Mouse (Mus musculus) CH12.LX (cell line): ENCODE results near the gene Stap2. TPM values are rescaled to one million over a fixed set of nuclear protein-coding genes. Genes with fewer than 3 reads are reported as not detected.

Source experiments
- DNase-seq: peaks from one replicate; pipeline ENCODE4 v3.0.0-alpha.2; 2013; ENCODE audit errors: extremely low read depth
- H3K27ac ChIP-seq: 2 replicates; pipeline ENCODE4 v1.5.1; 2012; ENCODE audit warnings: low read depth, mild to moderate bottlenecking, control low read depth, moderate library complexity; ENCODE audit not compliant: insufficient read depth
- H3K27me3 ChIP-seq: replicated peaks from 2 replicates; pipeline ENCODE3; 2012; ENCODE audit warnings: inconsistent platforms
- H3K36me3 ChIP-seq, 2 experiments: replicated peaks in 1 of 2; 2 replicates each; pipeline versions ENCODE3 to v1.6.1; 2012; ENCODE audit warnings: inconsistent platforms in 1 of 2, low read length in 1 of 2, mild to moderate bottlenecking in 1 of 2, mixed read lengths in 1 of 2, moderate library complexity in 1 of 2; ENCODE audit not compliant: control insufficient read depth in 1 of 2, insufficient read depth in 1 of 2
- H3K4me1 ChIP-seq, 2 experiments: 2 replicates each; pipeline ENCODE4 v1.6.1; 2012; ENCODE audit warnings: inconsistent platforms in 1 of 2, moderate library complexity in 1 of 2; ENCODE audit not compliant: insufficient read depth in 2 of 2, control insufficient read depth in 1 of 2
- H3K4me2 ChIP-seq: 2 replicates; pipeline ENCODE4 v1.6.1; 2012; ENCODE audit warnings: low read depth, mild to moderate bottlenecking, control low read depth; ENCODE audit not compliant: poor library complexity, insufficient read depth, severe bottlenecking
- H3K4me3 ChIP-seq, 3 experiments: fragments of 150-350 bp in 1 of 3; sonication (generic) in 1 of 3; replicated peaks in 1 of 3; 2 replicates each; pipeline versions ENCODE3 to v1.5.1; 2011 to 2012; ENCODE audit warnings: low read depth in 2 of 3, low read length in 2 of 3, mild to moderate bottlenecking in 2 of 3, moderate library complexity in 2 of 3, control low read depth in 1 of 3, improper control_type of control experiment in 1 of 3, inconsistent platforms in 1 of 3, mixed read lengths in 1 of 3; ENCODE audit not compliant: poor library complexity in 1 of 3
- H3K79me2 ChIP-seq: replicated peaks from 2 replicates; pipeline ENCODE4 v1.6.1; 2012; ENCODE audit warnings: mild to moderate bottlenecking, moderate library complexity; ENCODE audit not compliant: control insufficient read depth, poor library complexity, insufficient read depth, severe bottlenecking; ENCODE audit errors: extremely low read depth
- H3K9ac ChIP-seq: 2 replicates; pipeline ENCODE4 v1.6.1; 2012; ENCODE audit warnings: low read depth, mild to moderate bottlenecking, control low read depth, moderate library complexity; ENCODE audit not compliant: insufficient read depth
- H3K9me3 ChIP-seq: replicated peaks from 2 replicates; pipeline ENCODE3; 2012; ENCODE audit warnings: low read length, inconsistent platforms, mixed read lengths
- BHLHE40 ChIP-seq: IDR thresholded peaks from 2 replicates; pipeline ENCODE4 v1.6.1; 2011; ENCODE audit warnings: mild to moderate bottlenecking, low read depth, low read length, improper control_type of control experiment
- CHD1 ChIP-seq: IDR thresholded peaks from 2 replicates; pipeline ENCODE4 v1.6.1; 2012; ENCODE audit warnings: low read depth, low read length, improper control_type of control experiment, inconsistent platforms
- CHD2 ChIP-seq: IDR thresholded peaks from 2 replicates; pipeline ENCODE4 v1.6.1; 2011; ENCODE audit warnings: low read length, improper control_type of control experiment
- CTCF ChIP-seq, 2 experiments: IDR thresholded peaks in 1 of 2; conservative IDR thresholded peaks in 1 of 2; 2 replicates each; pipeline ENCODE4 v1.5.1; 2011 to 2012; ENCODE audit warnings: low read depth in 2 of 2, low read length in 2 of 2, improper control_type of control experiment in 1 of 2, inconsistent platforms in 1 of 2, mild to moderate bottlenecking in 1 of 2, moderate library complexity in 1 of 2
- E2F4 ChIP-seq: IDR thresholded peaks from 2 replicates; pipeline ENCODE4 v1.6.1; 2011; ENCODE audit warnings: low read depth, low read length, improper control_type of control experiment; ENCODE audit not compliant: insufficient replicate concordance
- ETS1 ChIP-seq: conservative IDR thresholded peaks from 2 replicates; pipeline ENCODE4 v1.6.1; 2012; ENCODE audit warnings: low read depth, mild to moderate bottlenecking, inconsistent platforms, low read length, improper control_type of control experiment, moderate library complexity
- GABPA ChIP-seq: IDR thresholded peaks from 2 replicates; pipeline ENCODE4 v1.6.1; 2012; ENCODE audit warnings: low read depth, low read length, improper control_type of control experiment, inconsistent platforms; ENCODE audit not compliant: insufficient replicate concordance
- HCFC1 ChIP-seq: IDR thresholded peaks from 2 replicates; pipeline ENCODE4 v1.6.1; 2012; ENCODE audit warnings: low read depth, mild to moderate bottlenecking, inconsistent platforms, low read length, improper control_type of control experiment
- IRF4 ChIP-seq: IDR thresholded peaks from 2 replicates; pipeline ENCODE4 v1.6.1; 2014; ENCODE audit warnings: low read depth, mild to moderate bottlenecking, inconsistent platforms, low read length, improper control_type of control experiment
- JUND ChIP-seq: conservative IDR thresholded peaks from 2 replicates; pipeline ENCODE4 v1.6.1; 2011; ENCODE audit warnings: low read depth, low read length, improper control_type of control experiment
- MAFK ChIP-seq: IDR thresholded peaks from 2 replicates; pipeline ENCODE4 v1.6.1; 2011; ENCODE audit warnings: low read length, improper control_type of control experiment; ENCODE audit not compliant: insufficient replicate concordance
- MAZ ChIP-seq: IDR thresholded peaks from 2 replicates; pipeline ENCODE4 v1.6.1; 2012; ENCODE audit warnings: low read depth, mild to moderate bottlenecking, inconsistent platforms, low read length, improper control_type of control experiment, moderate library complexity
- MXI1 ChIP-seq: IDR thresholded peaks from 2 replicates; pipeline ENCODE4 v1.6.1; 2011; ENCODE audit warnings: mild to moderate bottlenecking, low read depth, low read length, improper control_type of control experiment
- MYC ChIP-seq: IDR thresholded peaks from 2 replicates; pipeline ENCODE4 v1.6.1; 2011; ENCODE audit warnings: low read depth, mild to moderate bottlenecking, improper control_type of control experiment, low read length
- NELFE ChIP-seq: IDR thresholded peaks from 2 replicates; pipeline ENCODE4 v1.6.1; 2011; ENCODE audit warnings: low read depth, low read length, improper control_type of control experiment
- PAX5 ChIP-seq: IDR thresholded peaks from 2 replicates; pipeline ENCODE4 v1.6.1; 2012; ENCODE audit warnings: low read length, inconsistent platforms, mixed read lengths
- POLR2A ChIP-seq: IDR thresholded peaks from 2 replicates; pipeline ENCODE4 v1.6.1; 2011; ENCODE audit warnings: low read depth, mild to moderate bottlenecking, improper control_type of control experiment, low read length
- POLR2AphosphoS2 ChIP-seq: IDR thresholded peaks from 2 replicates; pipeline ENCODE4 v1.6.1; 2011; ENCODE audit warnings: low read depth, low read length, improper control_type of control experiment
- SIN3A ChIP-seq: IDR thresholded peaks from 2 replicates; pipeline ENCODE4 v1.6.1; 2012; ENCODE audit warnings: low read length, improper control_type of control experiment, inconsistent platforms
- SMC3 ChIP-seq: IDR thresholded peaks from 2 replicates; pipeline ENCODE4 v1.6.1; 2011; ENCODE audit warnings: low read depth, low read length, improper control_type of control experiment
- TBP ChIP-seq: conservative IDR thresholded peaks from 2 replicates; pipeline ENCODE4 v1.6.1; 2011; ENCODE audit warnings: low read depth, low read length, improper control_type of control experiment
- UBTF ChIP-seq: IDR thresholded peaks from 2 replicates; pipeline ENCODE4 v1.6.1; 2012; ENCODE audit warnings: low read depth, mild to moderate bottlenecking, inconsistent platforms, low read length, improper control_type of control experiment, moderate library complexity
- USF1 ChIP-seq: IDR thresholded peaks from 2 replicates; pipeline ENCODE4 v1.6.1; 2014; ENCODE audit warnings: low read depth, mild to moderate bottlenecking, inconsistent platforms, low read length, improper control_type of control experiment
- USF2 ChIP-seq: conservative IDR thresholded peaks from 2 replicates; pipeline ENCODE4 v1.6.1; 2011; ENCODE audit warnings: low read depth, low read length, improper control_type of control experiment
- ZC3H11A ChIP-seq: IDR thresholded peaks from 2 replicates; pipeline ENCODE4 v1.6.1; 2012; ENCODE audit warnings: low read depth, mild to moderate bottlenecking, inconsistent platforms, low read length, improper control_type of control experiment
- dilution Hi-C: fragments of 300-500 bp; cut with MboI; formaldehyde crosslinking; loops from 2 replicates; pipeline ENCODE4 v1.14.3; 2020; ENCODE audit warnings: low sequenced_read_pairs; ENCODE audit not compliant: extremely low pct_unique_long_range_greater_than_20kb, extremely low pct_ligation_motif_present
- in situ Hi-C: fragments of 300-500 bp; cut with MboI; formaldehyde crosslinking; loops from 3 replicates; pipeline ENCODE4 v1.14.3; 2019; ENCODE audit warnings: low sequenced_read_pairs, low pct_ligation_motif_present, low pct_unique_long_range_greater_than_20kb, mixed read lengths
- polyA plus RNA-seq: library from polyadenylated mRNA; unstranded; fragments of >175 nt; gene quantifications from 2 replicates; pipeline ENCODE4 v1.2.1, GENCODE M21; 2012; ENCODE audit warnings: low read depth; ENCODE audit not compliant: insufficient read length
- total RNA-seq, 2 experiments: library from RNA; depleted of rRNA; stranded (reverse); fragments of 300-350 nt in 1 of 2; fragments of >200 nt in 1 of 2; gene quantifications; 2 replicates each; pipeline ENCODE4 v1.2.3; 2012 to 2014

Stap2 gene
- total and polyA plus RNA-seq, 3 experiments: 0.51 to 3.2 (median 0.52) TPM

GRCm38 (mm10) chr17:56036176-56036900 is 31.0 kb upstream of the Stap2 start, which contains the start of gene Sh3gl1 (continued):
- TF ChIP-seq MXI1 (peak; percentile 78), MAFK (0 out of 2 replicates have a peak, but pooled peaks have one; percentile 17), MYC (peak; percentile 94), BHLHE40 (peak; percentile 66), POLR2A (peak; percentile 90), SMC3 (peak; percentile 48), CHD2 (peak; percentile 69), USF1 (no peak), POLR2AphosphoS2 (peak; percentile 83), IRF4 (peak; percentile 52; the same call in 1 of the 2 replicates), ETS1 (peak; percentile 59), SIN3A (peak; percentile 84), E2F4 (peak; percentile 85; the same call in 1 of the 2 replicates), GABPA (peak; percentile 40; the same call in 1 of the 2 replicates), PAX5 (no peak), HCFC1 (peak; percentile 89), JUND (peak; percentile 25; the same call in 1 of the 2 replicates), ZC3H11A (no peak), USF2 (no peak), TBP (peak; percentile 66; the same call in 1 of the 2 replicates), NELFE (peak; percentile 94), MAZ (peak; percentile 93), CHD1 (no peak; the same call in 1 of the 2 replicates)

DNA sequence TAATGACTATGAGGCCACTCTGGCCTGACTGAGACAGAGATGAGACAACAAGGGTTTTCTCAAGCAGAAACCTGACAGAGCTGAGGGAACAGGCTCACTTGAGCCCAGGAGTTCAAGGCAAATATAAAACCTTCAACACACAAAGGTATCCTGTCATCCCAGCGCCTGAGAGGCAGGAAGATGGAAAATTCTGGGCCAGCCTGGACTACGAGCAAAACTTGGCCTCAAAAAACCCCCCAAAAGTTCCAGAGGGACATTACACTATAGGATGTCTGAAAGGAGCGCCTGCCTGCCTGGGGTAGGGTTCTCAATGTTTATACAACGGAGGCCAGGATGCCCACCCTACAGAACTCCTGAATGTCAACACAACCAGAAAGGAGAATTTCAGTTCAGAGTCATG is 29.8 kb upstream of the Stap2 start:
- H3K9ac ChIP-seq: peak overlapping the region; percentile 78
- dilution Hi-C loops: no loop called here
- peak overlapping the region; percentile 74 to 98 (median 94) for H3K4me3 ChIP-seq
- H3K4me2 ChIP-seq: peak overlapping the region; percentile 88
- H3K36me3 ChIP-seq: peaks cover 10 to 37% of the 10 kb centered on the region in 2 experiments
- TF ChIP-seq GABPA: no peak
- TF ChIP-seq CTCF (conservative IDR thresholded peaks at IDR 0.05 in 1 of 2, IDR thresholded peaks at IDR 0.05 in 1 of 2; ENCODE audit: low read depth in 2 of 2, low read length in 2 of 2): no peak
- no peak for TF ChIP-seq MXI1
- TF ChIP-seq UBTF: no peak
- TF ChIP-seq IRF4: no peak
- no peak for TF ChIP-seq SMC3
- TF ChIP-seq USF1: no peak
- no peak for TF ChIP-seq TBP
- no peak for TF ChIP-seq SIN3A
- no peak for TF ChIP-seq POLR2AphosphoS2
- in situ Hi-C loops: no loop called here
- no peaks in the 10 kb centered on the region for H3K9me3 ChIP-seq
- no peaks in the 10 kb centered on the region for H3K27me3 ChIP-seq
- H3K79me2 ChIP-seq: peaks cover 58% of the 10 kb centered on the region
- H3K27ac ChIP-seq: no peak overlapping the region
- DNase-seq: no peak
- H3K4me1 ChIP-seq: peaks cover 19 to 56% of the 10 kb centered on the region in 2 experiments
